Mouse (Mus musculus): ENCODE measurements at regions not wholly inside any gene's neighbourhood (a gene's known extent, or its start where the extent isn't known, plus 50 kb on each side); places are given as distances from the start of the nearest gene placed in this dataset.

DNA sequence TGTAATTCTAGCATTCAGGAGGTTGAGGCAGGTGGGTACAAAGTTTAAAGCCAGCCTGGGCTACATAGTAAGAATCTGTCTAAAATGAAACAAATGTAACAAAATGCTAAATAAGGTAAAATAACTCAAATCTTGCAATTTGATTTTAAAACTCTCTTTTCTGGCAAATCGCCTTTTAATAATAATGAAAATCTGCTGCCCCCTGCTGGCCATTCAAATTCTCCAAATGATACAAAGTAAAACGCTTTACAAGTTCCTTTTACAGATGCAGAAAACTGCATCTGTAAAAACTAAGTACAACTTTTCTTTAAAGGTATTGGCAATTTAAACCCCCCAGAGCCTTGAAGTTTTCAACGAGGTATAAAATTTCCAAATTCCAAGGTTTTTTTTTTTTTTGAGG is 65.0 kb upstream of the Paip1 start:
- DNase-seq (ENCODE audit: low spot score) = peak; percentile 76

GRCm38 (mm10) chr13:119364160-119364559 is 64.2 kb upstream of the Paip1 start:
- DNase-seq (ENCODE audit: low spot score) = no peak

GRCm38 (mm10) chr13:119367544-119367943 is 60.9 kb upstream of the Paip1 start:
- DNase-seq (ENCODE audit: low spot score) = no peak

DNA sequence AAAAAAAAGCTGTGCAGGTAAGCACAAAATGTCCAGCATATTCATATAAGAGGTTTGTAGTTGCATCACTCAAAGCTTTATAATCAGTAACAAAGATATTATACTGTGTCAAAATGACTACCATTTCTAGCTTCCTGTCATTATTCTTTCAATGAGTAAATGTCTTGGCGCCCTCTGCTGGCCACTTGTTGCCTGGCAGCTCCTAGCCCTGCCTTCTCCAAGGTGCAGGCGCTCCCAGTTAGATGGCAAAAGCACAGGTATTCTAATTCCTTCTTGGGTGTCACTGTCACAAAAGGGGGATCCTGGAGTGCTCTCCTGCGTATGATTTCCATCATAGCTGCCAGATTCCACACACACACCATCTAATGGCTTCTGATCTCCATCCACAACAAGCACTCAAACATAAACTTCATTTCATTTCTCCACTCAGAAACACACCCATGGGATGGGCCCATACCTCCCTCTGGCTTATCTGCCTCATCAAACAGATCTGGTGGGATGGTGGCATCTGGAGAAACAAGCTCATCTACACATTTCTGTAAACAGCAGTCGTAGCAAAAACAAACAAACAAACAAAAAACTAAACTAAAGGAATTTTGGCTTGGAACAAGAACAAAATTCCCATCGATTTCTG is 49.9 kb upstream of the Paip1 start:
- DNase-seq (ENCODE audit: low spot score) = peak; percentile 81

Measured in embryo, embryonic 10.5 days (tissue).